15 mouse cellular contexts compared by ENCODE assay signal in genomic region chr12:74081122-74081521, GRCm38 (mm10).
"Had no signal": no experiment of that assay in that cellular context is flagged by ENCODE, and none has a peak within 500 bp of the region (broad histone marks: within the 10 kb centered on the region; RNA-seq: fewer than 3 reads in every experiment).

No protein-coding gene starts in this region.

- H3K4me3 ChIP-seq: lung, embryonic 15.5 days; megakaryocyte, embryonic 14.5 days; midbrain, embryonic 13.5 days; midbrain, embryonic 15.5 days; neural tube, embryonic 12.5 days had no signal

- DNase-seq: liver, postnatal 0 days; lung, adult 2 months; lung, postnatal 14 days; lung, postnatal 36 days; right cerebral cortex, postnatal 14 days; thymus, adult 2 months; thymus, postnatal 25 days; thymus, postnatal 4 days had no signal

- H3K27ac ChIP-seq: lung, embryonic 15.5 days; macrophage; midbrain, embryonic 13.5 days; midbrain, embryonic 15.5 days; neural tube, embryonic 12.5 days had no signal

- ATAC-seq: liver, postnatal 0 days; lung, postnatal 0 days; midbrain, embryonic 13.5 days; midbrain, embryonic 15.5 days had no signal
